ENCODE assay signal across 17 mouse cellular contexts in the genomic region with DNA sequence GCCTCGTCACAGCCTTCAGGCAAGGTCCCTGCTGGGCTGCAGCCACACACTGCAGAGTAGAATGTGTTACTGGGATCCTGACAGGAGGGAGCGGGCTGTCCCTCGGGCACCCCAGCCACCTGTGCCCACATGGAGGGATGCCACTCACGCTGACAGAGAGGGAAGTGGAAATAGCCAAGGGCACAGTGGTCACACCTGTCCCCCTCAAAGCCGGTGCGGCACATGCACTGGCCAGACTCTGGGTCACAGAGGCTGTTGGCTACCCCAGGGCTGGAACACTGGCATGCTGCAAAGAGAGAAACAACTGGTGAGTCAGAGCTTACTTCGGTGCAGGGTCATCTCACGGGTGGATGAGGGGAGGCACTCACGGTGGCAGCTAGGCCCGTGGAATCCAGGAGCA.
"Had no signal": no experiment of that assay in that cellular context is flagged by ENCODE, and none has a peak within 500 bp of the region (broad histone marks: within the 10 kb centered on the region; RNA-seq: fewer than 3 reads in every experiment).

No protein-coding gene starts in this region.

- H3K4me2 ChIP-seq: limb, embryonic 15.5 days; liver, embryonic 12.5 days; lung, embryonic 14.5 days; neural tube, embryonic 15.5 days had no signal

- H3K9me3 ChIP-seq: limb, embryonic 15.5 days; liver, embryonic 12.5 days; midbrain, embryonic 10.5 days; neural tube, embryonic 15.5 days had no signal

- H3K27ac ChIP-seq: kidney, postnatal 0 days; limb, embryonic 15.5 days; liver, embryonic 12.5 days; midbrain, embryonic 10.5 days; neural tube, embryonic 15.5 days had no signal

- H3K9ac ChIP-seq: limb, embryonic 15.5 days; liver, embryonic 12.5 days; lung, embryonic 14.5 days; neural tube, embryonic 15.5 days had no signal

- ATAC-seq: liver, embryonic 12.5 days had no signal

- H3K4me1 ChIP-seq: limb, embryonic 15.5 days; neural tube, embryonic 15.5 days had no signal

- H3K27me3 ChIP-seq: limb, embryonic 15.5 days; liver, embryonic 12.5 days; neural tube, embryonic 15.5 days had no signal

- H3K4me3 ChIP-seq: limb, embryonic 15.5 days; liver, embryonic 12.5 days; midbrain, embryonic 10.5 days; neural tube, embryonic 15.5 days had no signal

- DNase-seq: kidney, postnatal 36 days; layer of hippocampus, adult 9-11 months; layer of hippocampus, postnatal 36 days; lung, embryonic 14.5 days; lung, postnatal 10 days; lung, postnatal 4 days; midbrain, embryonic 14.5 days; right cerebral cortex, adult 18-20 months; right cerebral cortex, postnatal 25 days; spleen, adult 18-20 months; thymus, adult 18-20 months; thymus, postnatal 14 days had no signal

- H3K36me3 ChIP-seq: neural tube, embryonic 15.5 days had no signal
